Mouse (Mus musculus) embryonic fibroblast, embryonic 13.5 days (primary cell): Measurements from ENCODE around the gene Myo18a.

ENCODE experiments used
- CTCF ChIP-seq: IDR thresholded peaks from 2 replicates; pipeline ENCODE4 v1.5.1; 2011; ENCODE audit warnings: mild to moderate bottlenecking, control low read depth, low read length, moderate library complexity, borderline replicate concordance; ENCODE audit not compliant: insufficient read depth
- POLR2A ChIP-seq: IDR thresholded peaks from 2 replicates; pipeline ENCODE4 v1.6.1; 2011; ENCODE audit warnings: low read depth, mild to moderate bottlenecking, control low read depth, low read length, moderate library complexity

DNA sequence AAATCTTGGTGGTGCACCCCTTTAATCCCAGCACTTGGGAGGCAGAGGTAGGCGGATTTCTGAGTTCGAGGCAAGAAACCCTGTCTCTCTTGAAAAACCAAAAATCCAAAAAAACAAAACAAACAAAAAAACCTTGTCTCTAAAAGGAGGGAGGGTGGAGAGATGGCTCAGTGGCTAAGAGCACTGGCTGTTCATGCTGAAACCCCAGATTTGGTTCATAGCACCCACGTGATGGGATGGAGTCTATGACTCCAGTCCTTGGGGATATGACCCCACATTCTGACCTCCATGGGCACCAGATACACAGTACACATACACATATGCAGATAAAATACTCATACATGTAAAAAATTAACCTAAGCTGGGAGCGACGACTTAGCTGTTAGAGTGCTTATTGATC lies 125.8 kb downstream of the Myo18a start:
- TF ChIP-seq CTCF, result no peak
- no peak for TF ChIP-seq POLR2A
